ENCODE assay signal across 14 mouse cellular contexts in the genomic region with DNA sequence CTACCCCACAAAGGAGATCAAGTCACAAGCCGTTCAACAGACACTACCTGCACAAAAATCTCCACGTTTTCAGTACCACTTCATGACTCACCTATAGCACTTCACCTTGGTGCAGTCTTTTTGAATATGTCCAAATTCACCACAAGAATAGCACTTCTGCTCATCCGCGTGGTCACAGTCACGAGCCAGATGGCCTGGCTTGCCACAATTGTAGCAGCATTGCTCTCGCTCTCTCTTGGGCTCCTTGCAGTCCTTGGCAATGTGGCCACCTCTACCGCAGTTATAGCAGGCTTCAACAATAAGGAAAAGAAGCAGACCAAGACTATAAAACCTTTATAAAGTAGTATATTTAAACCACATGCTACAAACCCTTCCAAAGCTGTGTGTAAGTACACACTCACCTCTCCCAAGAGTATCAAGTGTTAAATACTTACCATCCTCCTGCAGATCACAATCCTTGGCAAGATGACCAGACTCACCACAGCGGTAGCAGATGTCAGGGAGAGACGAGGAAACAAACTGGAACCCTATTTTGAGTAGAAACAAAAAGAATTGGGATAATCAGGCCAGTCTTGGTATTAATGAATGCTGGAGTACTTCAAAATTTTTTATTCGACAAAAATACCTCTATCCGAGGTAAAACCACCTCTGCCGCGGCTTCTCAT.
"Had no signal": no experiment of that assay in that cellular context is flagged by ENCODE, and none has a peak within 500 bp of the region (broad histone marks: within the 10 kb centered on the region; RNA-seq: fewer than 3 reads in every experiment).

No protein-coding gene starts in this region.

- H3K4me3 ChIP-seq: layer of hippocampus, adult 2 months; limb, embryonic 13.5 days; midbrain, embryonic 10.5 days; neural tube, embryonic 13.5 days had no signal

- H3K9ac ChIP-seq: limb, embryonic 13.5 days; lung, embryonic 14.5 days; neural tube, embryonic 13.5 days had no signal

- H3K27me3 ChIP-seq: limb, embryonic 13.5 days; neural tube, embryonic 13.5 days had no signal

- DNase-seq: kidney, adult 9 months; kidney, postnatal 10 days; kidney, postnatal 4 days; left cerebral cortex, postnatal 4 days; lung, embryonic 14.5 days; lung, postnatal 10 days; lung, postnatal 4 days; retina, postnatal 1 day; thymus, postnatal 4 days had no signal

- H3K27ac ChIP-seq: layer of hippocampus, adult 2 months; limb, embryonic 13.5 days; midbrain, embryonic 10.5 days; neural tube, embryonic 13.5 days had no signal

- H3K4me2 ChIP-seq: limb, embryonic 13.5 days; lung, embryonic 14.5 days; neural tube, embryonic 13.5 days had no signal

- H3K9me3 ChIP-seq: limb, embryonic 13.5 days; midbrain, embryonic 10.5 days; neural tube, embryonic 13.5 days had no signal

- ATAC-seq: midbrain, embryonic 16.5 days had no signal
